Mouse (Mus musculus): ENCODE results near the gene Zfp202.

Zfp202 gene

GRCm38 (mm10) chr9:40240311-40240710, 48.2 kb downstream of the Zfp202 start:
- no peak for DNase-seq (ENCODE audit: low spot score in 2 of 2)

- peak; percentile 42 to 50 for DNase-seq (ENCODE audit: low spot score in 2 of 2)
Measured at GRCm38 (mm10) chr9:40241223-40241801, 49.2 kb downstream of the Zfp202 start.

- peak; percentile 38 to 39 for DNase-seq (ENCODE audit: low spot score in 2 of 2)
Measured at GRCm38 (mm10) chr9:40241951-40242888, 50.1 kb downstream of the Zfp202 start.

GRCm38 (mm10) chr9:40245466-40245865, 53.4 kb downstream of the Zfp202 start:
- no peak for DNase-seq (ENCODE audit: low spot score in 2 of 2)

- DNase-seq (ENCODE audit: low spot score in 2 of 2), result no peak
Measured at GRCm38 (mm10) chr9:40245974-40246665, 54.0 kb downstream of the Zfp202 start.

GRCm38 (mm10) chr9:40246702-40247101, 54.6 kb downstream of the Zfp202 start:
- no peak for DNase-seq (ENCODE audit: low spot score in 2 of 2)

- no peak for DNase-seq (ENCODE audit: low spot score in 2 of 2)
Measured at GRCm38 (mm10) chr9:40249106-40249505, 57.0 kb downstream of the Zfp202 start.

- DNase-seq (ENCODE audit: low spot score in 2 of 2), result no peak
Measured at GRCm38 (mm10) chr9:40252459-40252858, 60.3 kb downstream of the Zfp202 start.
